Mouse (Mus musculus): ENCODE results near the gene Ppp6r2.
A peak's percentile ranks its signal among the peaks of the same experiment; 100 is the strongest.

The Ppp6r2 gene

DNA sequence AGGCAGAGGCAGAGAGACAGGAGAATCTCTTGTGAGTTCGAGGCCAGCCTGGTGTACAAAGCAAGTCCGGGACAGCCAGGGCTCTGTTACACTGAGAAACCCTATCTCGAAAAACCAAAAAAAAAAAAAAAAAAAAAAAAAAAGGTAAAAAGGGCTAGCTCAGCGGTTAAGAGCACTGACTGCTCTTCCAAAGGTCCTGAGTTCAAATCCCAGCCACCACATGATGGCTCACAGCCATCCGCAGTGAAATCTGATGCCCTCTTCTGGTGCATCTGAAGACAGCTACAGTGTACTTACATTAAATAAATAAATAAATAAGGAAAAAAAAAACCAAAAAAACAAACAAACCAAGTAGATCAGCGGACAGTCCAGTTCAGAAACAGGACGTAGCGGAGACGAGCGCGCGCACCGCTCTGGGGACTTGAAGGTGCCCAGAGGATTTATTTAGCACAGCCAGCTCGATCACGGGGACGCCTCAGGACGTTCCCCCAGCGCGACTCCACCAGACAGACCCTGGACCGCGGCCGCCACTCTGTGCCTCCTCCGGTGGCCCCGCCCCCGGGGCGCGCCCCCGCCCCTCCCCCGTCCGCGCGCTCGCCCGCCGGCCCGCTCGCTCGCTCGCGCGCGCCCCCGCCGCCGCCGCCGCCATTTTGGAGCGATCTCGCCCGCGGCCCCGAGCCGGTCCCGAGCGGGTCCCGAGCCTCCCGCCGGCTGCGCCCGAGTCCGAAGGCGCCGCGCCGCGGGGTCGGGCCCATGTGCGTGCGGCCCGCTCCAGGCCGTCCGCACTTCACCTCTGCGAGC lies at the start of gene Ppp6r2:
Gene Ppp6r2 (plus strand): TSS at position 639 of the 801 bp plus-strand sequence.
- peak; percentile 40 for DNase-seq (ENCODE audit: low read depth)

DNA sequence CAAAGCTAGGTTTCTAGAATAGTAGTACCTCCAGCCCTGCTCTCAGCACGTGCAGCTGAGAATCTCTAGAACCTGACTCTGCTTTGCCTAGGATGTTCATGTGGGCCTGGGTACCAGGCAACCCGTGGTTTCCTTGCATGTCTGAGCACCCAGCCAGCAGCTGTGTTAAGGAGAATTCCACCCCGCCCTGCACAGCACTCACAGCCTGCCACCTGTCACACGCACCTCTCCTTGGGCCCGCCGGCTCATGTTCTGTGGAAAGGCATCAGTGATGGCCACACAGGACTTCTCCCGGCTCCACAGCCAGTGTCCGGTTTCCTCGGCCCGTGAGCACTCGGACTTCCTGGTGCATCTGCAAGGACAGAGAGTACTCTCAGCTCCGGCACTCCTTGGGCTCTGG lies 45.9 kb upstream of the Ppp6r2 start:
- no peak for DNase-seq (ENCODE audit: low read depth)

DNA sequence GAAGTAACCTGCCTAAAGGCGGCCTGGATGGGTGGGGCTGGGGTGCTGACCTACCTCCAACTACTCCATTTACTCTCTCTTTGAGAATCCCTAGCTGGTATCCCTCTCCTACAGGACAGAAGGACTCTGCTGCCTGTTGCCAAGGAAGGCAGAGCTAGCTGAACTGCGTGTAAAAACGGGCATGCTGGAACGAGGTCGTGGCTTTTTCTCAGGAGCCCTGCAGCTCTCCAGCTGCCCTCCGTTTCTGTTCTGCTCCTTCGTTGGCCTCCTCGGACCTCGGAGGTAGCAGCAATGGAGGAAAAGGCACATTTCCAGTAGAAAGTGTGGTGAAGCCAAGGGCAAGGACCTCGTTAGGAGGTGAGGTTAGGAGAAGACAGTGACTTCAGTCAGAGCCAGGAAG lies 42.4 kb upstream of the Ppp6r2 start:
- DNase-seq (ENCODE audit: low read depth) = no peak

GRCm38 (mm10) chr15:89169431-89169830 lies 41.9 kb upstream of the Ppp6r2 start:
- no peak for DNase-seq (ENCODE audit: low read depth)

GRCm38 (mm10) chr15:89170102-89170501 lies 41.3 kb upstream of the Ppp6r2 start:
- DNase-seq (ENCODE audit: low read depth) = no peak

DNA sequence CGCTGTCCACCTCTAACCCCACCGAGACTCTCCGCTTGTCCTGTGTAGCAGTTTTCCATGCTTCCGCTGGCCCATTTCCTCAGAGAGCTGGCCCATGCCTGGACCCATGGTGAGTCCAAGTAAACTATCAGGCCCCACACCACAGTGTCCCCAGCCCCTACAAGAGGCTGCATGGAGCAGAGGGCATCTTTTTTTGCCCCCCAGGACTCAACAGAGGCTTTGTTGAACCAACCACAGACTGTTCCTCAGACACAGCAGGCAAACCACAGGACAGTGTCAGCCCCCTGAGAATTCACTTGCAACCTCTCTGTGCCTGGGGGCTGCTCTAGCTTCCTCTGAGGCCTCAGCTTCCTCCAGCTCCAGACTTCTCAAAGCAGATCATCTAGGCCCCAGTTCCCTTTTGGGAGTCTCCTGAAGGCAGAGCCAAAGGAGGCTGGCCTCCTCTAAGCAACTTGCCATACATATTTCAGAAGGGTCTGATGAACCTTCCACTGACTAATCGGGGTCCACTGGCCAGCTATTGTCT lies 39.8 kb upstream of the Ppp6r2 start:
- no peak for DNase-seq (ENCODE audit: low read depth)

GRCm38 (mm10) chr15:89172276-89172935 lies 38.9 kb upstream of the Ppp6r2 start:
- DNase-seq (ENCODE audit: low read depth) = no peak

DNA sequence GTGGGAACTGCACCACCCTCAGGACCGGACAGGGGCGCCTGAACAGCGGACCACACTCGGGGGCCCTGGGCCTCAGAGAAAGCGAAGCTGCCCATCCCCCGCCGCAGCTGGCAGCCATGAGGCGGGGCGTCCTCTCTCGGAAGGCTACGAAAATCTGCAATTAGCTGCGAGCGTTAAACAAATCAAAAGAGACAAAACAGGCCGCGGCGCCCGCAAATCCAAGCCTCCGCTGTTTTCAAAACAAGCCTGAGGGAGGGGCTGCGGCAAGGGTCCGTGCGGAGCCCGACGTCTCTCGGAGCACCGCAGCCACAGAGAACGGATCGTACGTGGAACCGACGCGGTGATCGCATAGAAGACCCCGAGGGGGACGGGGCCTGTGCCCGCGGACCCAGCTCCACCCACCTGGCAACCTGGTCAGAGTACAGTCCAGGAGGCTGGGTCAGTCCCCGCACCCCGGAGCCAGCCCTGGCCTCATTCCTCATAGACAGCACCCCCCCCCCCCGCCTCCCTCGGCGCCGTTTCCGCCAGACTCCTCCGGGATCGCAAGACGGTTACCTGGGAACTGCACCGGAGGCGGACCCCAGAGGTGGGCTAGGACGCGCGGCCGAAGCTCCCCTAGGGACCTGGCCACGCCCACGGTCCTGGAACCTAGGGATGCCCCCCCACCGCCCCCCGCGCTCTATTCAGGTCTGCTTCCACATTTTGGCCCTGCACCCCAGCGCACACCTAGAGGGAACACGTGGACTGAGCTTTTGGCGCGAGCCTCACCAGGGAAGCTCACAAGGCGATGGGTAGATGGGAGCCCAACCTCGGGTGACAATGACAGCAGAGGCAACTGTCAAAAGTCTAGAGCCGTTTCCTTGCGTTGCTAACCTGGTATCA lies 38.1 kb upstream of the Ppp6r2 start:
- no peak for DNase-seq (ENCODE audit: low read depth)

DNA sequence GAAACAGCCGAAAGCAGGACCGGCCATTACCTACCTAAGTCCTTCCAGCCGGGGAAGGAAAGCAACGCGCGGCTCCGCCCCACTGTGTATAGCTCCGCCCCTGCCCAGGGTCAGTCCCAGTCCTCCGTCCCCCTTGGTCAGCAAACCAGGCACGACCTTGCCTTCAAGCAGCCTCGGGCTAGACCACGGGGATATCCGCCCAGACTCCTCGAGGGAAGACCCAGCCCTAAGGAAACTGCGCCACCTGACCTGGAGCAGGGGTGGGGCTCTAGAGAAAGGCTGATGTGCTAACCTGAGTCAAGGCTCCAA lies 37.5 kb upstream of the Ppp6r2 start:
- DNase-seq (ENCODE audit: low read depth) = no peak

DNA sequence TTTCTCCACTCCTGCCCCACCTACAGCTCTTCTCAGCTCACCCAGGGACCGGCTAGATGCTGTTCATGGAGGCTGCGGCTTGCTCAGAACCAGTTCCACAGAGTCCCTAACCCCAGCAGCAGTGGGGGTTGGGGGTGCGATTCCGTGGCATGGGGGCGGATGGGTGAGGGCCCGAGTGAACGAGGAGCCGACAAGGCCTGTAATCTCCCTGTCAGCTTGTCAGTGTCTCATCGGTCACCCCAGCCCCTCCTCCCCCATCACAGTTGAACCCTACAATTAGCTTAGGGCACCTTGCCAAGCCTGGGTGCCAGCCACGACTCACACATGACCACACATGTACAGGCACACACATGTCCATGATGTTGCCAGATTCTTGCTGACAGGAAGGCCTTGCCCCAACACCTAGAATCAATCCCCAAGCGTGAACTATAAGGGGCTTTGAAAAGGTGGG lies 36.4 kb upstream of the Ppp6r2 start:
- no peak for DNase-seq (ENCODE audit: low read depth)

GRCm38 (mm10) chr15:89175411-89176155 lies 35.8 kb upstream of the Ppp6r2 start:
- no peak for DNase-seq (ENCODE audit: low read depth)

- DNase-seq (ENCODE audit: low read depth) = no peak
Measured at GRCm38 (mm10) chr15:89177121-89177520, 34.2 kb upstream of the Ppp6r2 start.

- no peak for DNase-seq (ENCODE audit: low read depth)
Measured at GRCm38 (mm10) chr15:89177576-89178259, 33.6 kb upstream of the Ppp6r2 start.

DNA sequence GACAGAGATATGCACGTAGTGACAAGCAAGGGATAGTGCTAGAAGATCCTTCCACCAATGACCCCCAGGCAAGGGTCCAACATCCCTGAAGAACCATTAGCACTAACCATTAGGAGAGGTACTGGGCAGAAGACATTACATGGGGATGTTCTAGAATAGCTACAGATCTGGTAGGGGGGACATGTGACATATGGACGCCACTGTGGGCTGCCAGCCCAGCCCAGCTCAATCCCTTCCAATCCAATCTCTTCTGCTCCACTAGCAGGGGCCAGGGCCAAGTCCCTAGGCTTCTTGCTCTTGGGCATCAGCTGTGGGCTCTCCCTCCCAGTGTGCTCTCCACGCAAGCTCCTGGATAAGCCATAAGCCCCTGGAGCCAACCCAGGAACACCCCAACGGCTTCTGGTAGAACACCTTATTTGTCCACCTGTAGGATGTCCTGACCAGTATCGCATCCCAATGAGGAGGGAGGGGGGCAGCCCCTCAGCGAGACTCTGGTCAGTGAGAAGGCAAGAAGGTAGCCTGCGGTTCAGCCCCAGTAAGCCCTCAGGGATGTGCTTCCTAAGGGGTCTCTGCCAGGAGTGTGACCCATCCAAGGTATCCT lies 33.0 kb upstream of the Ppp6r2 start:
- DNase-seq (ENCODE audit: low read depth) = no peak

GRCm38 (mm10) chr15:89178954-89179629 lies 32.3 kb upstream of the Ppp6r2 start:
- no peak for DNase-seq (ENCODE audit: low read depth)

DNA sequence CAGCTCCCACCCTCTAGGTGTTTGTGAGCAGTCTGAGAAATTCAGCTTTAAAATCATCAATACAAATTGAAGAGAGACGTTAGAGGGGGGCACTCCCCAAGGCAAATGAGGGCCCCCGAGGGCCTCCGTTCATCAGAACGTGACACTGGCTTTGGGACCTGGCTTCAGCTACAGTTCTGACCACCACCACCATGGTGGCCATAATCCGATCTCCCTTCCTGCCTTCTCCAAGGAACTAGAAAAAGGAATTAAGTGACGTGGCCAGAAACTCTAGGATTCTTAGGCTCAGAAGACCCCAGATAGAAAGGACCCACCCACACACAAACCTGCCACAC lies 31.8 kb upstream of the Ppp6r2 start:
- no peak for DNase-seq (ENCODE audit: low read depth)

GRCm38 (mm10) chr15:89180081-89180541 lies 31.2 kb upstream of the Ppp6r2 start:
- no peak for DNase-seq (ENCODE audit: low read depth)

GRCm38 (mm10) chr15:89180571-89181229 lies 30.7 kb upstream of the Ppp6r2 start, which contains the start of gene Plxnb2:
Plxnb2 (minus strand) TSS chr15:89180788.
- no peak for DNase-seq (ENCODE audit: low read depth)

DNA sequence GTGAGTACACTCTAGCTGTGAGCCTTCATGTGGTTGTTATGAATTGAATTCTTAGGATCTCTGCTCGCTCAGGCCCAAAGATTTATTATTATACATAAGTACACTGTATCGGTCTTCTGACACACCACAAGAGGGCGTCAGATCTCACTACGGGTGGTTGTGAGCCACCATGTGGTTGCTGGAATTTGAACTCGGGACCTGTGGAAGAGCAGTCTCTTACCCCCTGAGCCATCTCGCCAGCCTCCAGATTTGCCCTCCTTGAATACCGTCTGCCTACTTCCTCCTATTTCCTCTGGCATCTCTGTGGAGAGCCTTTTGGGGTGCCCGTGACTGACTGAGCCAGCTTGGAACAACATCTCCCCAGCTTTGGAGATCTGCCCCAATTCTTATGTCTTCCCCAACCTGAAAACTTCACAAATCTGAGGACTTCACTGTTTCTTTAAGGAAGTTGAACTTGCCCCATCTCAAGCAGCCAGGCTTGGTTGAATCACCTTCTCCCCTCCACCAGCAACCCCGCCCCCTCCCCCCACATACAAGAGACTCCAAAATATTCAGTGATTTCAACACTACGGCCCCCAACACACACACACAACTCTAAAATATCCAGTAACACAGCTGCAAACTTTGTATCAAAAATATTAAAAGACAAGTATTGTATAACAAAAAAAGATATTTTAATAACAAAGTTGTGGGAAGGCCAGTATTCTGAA lies 29.6 kb upstream of the Ppp6r2 start:
- no peak for DNase-seq (ENCODE audit: low read depth)
